Mouse (Mus musculus) layer of hippocampus, adult 9-10 months (tissue): ENCODE results near the gene Rcl1.

Source experiments
- DNase-seq: peaks from one replicate; pipeline ENCODE4 v3.0.0; 2022; ENCODE audit warnings: low spot score

Gene Rcl1

DNA sequence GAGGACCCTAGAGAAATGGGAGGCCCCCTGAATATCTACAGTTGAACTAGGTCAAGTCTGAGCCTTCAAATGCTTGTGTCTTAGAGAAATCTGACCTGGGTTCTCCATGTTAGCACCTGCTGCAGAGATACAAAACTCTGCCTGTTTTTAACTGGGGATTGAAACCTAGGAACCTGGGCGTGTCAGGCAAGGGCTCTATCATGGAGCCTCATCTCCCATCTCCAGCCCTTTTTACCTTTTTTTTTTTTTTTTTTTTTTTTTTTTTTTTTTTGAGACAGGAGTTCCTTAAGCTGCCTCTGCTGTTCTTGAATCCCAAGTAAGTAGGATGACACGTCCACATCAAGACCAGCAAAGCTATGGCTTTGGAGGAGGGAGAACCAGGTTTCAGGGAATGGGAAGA, 50.3 kb downstream of the Rcl1 start:
- DNase-seq: no peak

DNA sequence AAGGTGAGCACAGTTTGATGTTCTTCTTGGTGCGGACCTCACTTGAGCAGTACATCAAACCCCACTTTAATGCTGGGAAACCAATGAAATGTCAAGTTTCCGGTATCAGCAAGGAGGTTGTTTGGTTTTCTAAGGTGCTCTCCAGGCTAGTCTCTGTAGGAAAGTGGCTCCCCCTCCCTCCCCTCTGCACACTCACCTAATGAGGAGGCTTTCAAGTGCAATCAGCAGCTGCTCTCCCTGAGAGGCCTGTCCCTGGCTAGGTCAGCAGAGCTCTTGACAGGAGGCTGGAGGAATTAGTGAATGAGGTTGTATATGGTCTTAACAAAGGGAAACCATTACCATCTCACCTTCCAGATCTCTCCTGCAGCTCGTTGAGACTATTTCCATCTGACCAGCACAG, 54.4 kb downstream of the Rcl1 start:
- no peak for DNase-seq

DNA sequence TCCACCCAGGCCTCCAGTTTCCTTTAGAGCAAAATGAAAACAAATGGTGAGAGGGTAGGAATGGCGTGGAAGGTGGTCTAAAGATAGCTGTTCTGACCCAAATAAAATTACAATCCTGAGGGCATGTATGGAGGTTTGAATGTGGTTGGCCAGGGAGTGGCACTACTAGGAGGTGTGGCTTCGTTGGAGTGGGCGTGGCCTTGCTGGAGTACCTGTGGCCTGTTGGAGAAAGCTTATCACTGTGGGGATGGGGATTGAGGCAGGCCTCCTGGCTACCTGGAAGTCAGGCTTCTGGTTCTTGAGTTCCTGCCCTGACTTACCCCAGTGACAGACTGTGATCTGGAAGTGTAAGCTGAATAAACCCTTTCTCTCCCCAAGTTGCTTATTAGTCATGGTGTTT, 55.2 kb downstream of the Rcl1 start:
- DNase-seq: no peak

DNA sequence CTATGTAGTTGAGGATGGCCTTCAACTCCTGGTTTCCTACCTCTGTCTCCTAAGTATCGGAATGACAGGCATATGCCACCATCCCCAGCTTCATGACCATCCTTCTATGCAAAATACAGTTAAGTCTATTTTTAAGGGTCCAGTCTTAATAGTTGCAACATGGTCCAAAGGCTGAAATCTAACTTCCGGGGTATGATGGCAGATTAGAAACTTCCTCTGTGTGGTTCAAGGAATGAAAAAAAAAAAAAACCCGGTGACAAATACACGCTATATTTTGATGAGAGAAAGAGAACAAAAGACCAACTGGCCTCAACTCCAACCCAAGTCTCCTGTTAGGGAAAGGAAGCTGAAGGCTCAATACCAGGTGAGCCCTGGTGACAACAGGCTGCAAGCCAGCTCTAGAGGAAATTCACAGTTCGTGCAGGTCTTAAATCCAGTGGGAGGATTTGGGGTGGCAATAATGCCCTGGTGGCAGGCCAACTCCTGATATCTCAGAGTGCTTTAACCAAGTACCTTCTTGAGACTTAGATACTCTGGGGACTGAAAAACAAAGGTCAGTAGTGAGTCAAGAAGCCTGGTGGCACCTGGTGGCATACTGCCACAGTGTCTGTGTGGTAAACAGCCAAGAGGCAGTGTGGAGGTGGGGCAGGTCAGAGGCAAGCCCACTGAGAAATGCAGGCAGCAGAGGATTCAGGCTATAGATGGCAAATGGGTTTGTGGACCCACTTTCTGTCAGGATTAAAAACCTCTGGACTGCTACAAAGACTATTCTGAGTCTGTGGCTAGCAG, 56.7 kb downstream of the Rcl1 start:
- no peak for DNase-seq

DNA sequence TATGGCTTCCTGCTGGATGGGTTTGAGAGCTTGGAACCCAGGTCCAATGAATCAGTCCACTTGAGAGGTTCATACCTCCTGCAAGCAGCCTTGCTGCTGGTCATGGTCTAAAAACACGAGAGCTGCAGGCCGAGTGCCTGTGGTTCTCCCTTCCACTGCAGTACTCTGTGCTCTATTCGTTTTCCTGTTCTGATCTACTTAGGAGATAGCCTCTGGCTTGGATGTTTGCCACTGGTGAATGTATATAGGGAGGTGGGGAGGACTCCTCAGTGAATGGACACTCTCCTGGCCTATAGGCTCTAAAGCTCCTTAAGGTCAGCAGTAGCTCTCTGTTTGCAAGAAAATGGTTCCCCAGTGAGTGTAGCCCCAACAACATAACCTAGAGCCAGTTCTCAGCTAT, 57.3 kb downstream of the Rcl1 start:
- DNase-seq: no peak

DNA sequence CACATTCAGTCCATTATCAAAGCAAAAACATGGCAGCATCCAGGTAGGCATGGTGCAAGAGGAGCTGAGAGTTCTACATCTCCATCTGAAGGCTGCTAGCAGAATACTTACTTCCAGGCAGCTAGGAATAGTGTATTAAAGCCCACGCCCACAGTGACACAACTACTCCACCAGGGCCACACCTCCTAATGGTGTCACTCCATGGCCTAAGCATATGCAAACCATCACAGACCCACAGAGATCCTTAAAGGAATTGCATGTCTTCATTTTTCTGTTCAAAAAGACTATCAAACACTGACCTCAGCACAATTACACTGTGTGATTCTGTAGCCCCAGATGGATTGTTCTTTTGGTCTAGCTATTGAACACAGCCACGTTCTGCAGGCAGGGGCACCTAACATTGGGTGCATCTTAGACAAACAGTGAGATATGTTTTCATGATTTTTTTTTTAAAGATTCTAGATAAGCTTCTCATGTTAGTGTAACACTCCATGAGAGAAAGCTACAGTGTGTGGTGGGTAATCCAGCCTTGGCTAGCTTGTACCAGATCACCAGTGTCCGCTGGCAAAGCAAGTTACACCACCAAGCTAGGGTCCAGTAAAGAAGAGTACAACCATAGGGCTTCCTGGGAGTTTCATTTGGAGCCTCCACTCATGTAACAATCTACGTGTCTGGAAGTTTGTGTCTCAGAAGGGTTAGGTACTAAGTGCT, 62.8 kb downstream of the Rcl1 start:
- DNase-seq: no peak

DNA sequence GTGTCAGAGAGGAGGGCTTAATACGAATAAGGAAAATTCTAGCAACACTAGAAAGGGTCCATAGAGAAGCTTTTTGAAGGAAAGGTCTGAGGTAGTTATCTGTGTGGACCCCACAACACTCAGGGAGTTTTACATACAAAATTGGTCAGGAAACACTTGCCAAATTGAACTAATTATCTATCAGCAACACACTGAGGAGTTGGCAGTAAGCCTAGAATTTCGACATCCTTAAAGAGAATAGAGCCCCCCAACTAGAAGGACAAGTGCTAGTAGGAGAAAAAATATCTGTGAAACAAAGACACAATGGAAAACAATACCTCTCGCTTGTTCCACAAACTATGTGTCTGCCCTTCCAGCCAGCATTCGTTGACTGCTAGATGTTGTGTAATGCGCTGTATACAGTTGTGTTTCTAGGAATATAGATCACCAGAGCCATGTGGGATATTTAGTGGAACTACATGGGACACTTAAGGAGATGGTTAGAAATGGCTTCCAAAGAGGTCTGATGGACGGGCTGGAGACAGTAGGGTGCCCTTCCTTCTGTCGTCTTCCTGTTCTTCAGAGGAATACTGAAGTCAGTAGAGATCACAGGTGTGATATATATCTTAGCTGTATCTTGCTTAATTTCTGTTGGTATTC, 63.5 kb downstream of the Rcl1 start:
- no peak for DNase-seq

DNA sequence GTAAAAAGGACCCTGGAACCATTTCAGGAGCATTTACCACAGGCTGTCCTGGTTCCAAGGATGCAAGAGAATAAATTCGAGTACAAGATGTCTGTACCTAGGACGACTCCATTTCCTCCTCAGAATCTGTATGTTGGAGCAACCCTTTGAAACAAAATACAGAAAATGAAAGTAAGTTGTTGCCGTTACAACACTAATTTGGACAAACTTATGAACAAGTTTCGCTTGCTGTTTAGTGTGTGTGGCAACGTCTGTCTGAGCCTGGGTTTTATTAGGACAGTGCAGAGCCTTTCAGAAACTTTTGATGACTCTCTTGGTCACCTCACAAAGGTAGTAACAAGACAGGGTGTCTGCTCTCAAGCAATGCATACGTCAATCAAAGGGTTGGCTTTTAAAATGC, 66.8 kb downstream of the Rcl1 start:
- no peak for DNase-seq

DNA sequence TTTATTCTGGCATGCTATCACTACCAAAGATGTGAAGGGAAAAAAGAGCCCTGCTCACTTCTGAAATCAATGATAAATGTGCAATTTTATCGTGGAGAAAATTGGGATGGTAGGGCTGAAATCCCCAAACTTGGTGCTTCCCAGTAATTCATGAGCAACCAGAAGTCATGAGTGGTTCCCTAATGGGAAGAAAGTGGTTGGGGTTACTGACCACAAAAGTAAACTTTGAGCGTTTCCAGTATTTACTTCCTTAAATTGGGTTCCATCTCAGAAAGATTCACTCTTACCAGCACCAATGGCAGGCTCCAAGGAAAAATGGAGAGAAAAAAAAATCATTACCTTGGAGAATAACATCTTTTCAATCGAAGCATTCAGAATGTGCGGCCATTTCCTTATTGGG, 79.2 kb downstream of the Rcl1 start:
- DNase-seq: no peak

DNA sequence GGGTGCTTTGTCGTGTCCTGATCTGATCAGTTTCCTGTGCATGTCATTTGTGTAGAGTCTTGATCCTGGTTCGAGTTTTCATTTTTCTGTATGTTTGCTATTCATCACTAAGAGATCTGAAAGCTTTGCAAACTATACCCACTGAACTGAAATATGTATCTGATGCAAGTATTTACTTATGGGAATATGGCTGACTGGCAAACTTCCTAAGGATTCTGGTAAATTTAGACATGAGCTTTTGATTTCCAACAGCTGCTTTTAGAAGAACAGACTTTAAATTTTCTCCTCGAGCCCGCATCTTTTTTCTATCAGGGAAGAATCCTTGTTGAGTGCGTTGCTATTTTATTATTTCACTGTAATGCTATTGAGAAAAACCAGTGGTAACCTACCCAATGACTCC, 81.0 kb downstream of the Rcl1 start:
- no peak for DNase-seq

DNA sequence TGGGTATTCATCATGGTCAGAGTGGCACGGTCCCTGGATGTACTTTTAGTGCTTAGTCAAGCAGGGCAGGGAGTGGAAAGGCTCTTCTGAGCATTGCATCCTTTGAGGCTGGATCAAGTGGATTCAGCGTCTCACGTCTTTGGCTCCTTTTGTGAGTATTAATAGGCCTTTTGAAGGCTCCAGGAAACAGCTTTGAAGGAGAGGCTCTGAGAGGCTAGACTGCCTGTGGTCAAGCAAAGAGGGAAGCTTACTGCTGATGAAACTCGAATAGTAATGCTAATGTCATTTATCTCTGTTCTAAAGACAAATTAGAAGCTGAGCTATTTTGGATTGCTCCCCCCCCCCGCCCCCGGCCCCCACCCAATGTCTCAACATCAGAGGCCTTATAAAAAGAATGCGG, 83.9 kb downstream of the Rcl1 start:
- DNase-seq: no peak

DNA sequence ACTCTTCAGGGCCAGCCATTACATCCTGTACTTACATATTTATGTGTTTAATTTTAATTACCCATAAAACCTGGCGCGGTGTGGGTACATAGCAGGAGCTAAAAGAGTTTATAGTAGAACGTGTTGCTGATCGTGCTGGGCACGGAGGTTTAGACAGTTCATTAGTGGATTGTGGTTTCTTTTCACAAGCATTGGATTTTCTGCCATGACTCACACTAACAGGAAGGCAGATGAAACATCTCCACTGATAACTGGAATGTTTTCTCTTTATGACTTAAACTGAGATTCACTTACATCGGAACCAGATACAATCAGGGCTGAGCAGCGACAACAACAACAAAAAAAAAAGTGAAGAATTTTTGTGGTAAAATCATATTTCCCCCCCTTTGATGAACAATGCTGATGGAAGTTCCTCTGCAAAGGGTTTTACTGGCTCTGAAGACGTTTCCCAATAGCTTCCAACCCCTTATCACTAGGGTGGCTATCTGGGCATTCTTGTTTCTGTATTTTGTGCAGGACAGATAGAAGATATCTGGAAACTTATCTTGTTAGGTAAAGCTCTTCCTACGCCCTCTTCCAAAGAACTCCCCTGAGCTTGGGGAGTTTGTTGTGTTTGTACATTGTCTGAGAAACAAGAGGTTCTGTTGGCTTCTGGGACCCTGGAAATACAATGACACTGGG, 84.5 kb downstream of the Rcl1 start:
- DNase-seq: no peak

DNA sequence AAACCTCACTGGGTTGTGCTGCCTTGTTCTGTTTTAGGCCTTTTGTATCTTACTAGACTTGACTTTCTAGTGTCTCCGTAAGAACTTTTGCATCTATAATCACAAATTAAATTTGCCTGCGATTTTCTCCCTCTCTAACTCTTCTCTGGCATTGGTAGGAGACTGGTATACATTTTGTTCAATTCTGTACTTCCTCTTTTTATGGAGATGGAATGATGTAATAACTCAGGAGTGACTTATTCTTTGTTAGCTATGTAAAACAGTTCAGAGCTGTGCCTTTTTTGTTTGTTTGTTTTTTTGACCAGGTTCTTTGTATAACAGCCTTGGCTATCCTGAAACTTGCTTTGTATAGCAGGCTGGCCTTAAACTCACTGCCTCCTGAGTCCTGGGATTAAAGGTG, 87.7 kb downstream of the Rcl1 start:
- DNase-seq: no peak
